Mouse (Mus musculus): ENCODE results near the gene Igf1.

Igf1 gene

DNA sequence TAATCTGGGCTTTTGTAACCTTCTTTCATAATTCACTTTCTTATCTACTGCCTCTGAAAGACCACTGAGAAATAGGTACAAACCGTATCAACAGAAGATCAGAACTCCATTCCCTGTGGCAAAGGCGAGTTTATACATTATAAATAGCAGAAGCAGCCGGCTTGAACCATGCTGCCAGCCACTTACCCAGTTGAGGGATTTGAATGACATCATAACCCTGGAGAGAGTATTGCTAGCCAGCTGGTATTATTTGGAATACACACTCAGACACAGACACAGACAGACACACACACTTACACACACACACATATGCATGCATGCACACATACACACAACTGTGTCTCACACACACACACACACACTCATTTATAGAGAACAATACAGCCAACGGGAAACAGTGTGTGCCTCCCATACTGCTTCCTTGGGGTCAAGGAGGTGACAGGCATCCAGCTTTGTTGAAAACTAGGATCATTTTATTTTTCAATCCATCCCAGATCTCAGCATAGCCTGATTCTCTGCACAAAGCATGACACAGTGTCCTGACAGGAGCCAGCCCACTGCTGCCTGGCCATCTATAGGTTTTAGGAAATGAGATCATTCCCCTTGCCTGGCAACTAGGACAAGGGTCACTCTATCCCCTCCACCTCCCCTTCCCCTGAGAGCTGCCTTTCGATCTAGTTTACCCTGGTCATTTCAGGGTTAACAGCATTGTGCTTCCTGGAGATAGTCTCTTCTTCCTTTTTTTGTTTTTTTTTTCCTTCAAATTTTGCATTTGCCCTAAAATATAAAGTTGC lies at the start of gene Igf1:
Igf1 (plus strand) TSS at position 253 of the 794 bp plus-strand sequence.
- DNase-seq (ENCODE audit: low spot score) = no peak

DNA sequence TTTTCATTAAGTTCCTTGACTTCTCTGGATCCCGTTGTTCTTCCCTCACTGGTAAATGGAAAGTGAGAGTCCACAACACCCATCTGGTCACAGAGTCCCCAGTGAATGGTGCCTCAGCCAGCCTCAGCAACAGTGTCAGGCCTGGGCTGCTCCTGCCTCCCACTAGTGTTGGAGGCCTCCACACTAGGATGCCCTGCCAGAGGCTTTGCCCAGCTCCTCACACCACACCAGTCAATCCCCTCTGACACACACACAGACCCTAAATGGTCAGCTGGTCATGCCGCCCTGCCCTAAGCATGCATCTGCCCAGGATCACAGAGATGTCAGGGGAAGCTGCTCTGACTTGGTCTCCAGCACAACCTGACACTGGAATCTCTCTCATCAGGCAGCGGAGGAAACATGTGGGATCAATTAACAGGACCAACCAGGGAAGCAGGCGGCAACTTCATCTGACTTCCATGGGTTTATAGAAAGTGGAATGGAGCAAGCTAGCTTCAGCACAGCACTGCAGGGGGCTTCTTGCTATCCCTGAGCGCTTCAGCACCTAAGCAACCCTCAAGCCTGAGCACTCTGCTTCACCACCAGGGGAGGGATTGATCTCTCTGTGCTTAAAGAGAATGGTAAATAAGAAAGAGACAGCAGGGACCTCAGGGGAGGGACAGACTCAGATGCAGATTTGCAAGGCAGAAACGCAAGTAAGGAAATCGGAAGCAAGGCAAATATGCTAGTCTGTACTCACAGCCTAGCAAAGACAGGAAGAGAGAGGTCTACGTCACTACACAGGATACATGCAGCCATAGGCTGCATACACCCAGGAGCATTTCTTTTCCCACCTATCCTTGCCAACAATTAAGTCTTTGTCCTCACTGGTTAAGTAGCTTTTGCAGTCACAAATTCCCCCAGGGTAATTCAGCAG lies 45.6 kb upstream of the Igf1 start:
- no peak for DNase-seq (ENCODE audit: low spot score)

DNA sequence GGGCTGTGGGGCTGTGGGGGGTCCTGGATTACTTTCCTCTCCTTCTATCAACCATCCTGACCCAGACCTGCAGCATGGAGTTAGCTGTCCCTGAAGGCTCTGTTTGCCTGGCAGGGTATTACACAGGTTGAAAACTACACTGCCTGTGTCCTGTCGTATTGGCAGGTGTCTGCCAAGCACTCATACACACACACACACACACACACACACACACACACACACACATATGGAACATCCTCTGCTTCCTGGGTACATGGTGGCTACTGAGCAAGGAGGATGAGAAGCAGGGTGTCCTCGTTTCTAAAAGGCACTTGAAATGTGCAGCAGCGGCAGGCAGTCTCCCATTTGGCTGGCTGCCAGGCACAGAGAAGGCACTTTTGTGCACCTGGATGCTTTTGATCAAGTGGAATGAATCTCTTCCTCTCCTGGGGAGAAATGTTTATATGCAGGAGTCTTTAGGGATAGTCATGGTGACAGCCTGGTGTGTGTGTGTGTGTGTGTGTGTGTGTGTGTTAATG lies 44.9 kb upstream of the Igf1 start:
- DNase-seq (ENCODE audit: low spot score) = no peak

DNA sequence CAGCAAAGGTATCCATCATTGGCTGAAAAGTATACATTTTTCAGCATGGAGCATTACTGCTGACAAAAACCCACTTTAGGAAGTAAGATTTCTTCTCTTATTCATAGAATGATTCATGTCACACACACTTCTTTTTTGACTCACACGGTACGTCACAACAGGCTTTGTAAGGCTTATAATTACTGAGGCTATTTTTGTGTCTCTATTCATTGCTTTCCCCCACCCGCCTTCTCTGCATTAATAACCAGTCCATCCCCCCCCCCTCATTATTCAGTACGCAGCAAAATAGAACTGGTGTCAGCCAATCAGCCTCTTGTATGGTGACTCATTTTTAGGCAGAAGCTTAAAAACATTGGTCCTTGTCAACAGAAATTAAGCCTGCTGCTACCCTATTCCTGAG lies 41.2 kb upstream of the Igf1 start:
- no peak for DNase-seq (ENCODE audit: low spot score)

DNA sequence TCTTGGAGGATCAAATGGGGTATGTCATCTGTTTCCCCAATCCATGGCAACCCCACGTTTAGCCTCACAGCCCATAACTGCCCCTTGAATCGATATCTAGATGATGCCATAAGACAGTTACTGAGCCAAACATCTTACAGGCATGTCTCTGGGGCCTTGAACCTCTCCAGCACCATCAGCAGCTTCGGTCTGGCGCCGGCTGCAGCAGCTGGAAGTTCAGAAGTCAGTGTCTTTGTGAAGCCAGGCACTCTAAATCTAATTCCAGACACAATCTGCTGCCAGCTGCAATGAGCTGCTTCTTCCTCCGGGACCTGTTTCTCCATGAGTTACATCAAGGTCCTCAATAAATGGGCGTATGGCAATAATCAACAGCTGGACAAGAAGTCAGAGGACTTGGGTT lies 40.3 kb upstream of the Igf1 start:
- no peak for DNase-seq (ENCODE audit: low spot score)

DNA sequence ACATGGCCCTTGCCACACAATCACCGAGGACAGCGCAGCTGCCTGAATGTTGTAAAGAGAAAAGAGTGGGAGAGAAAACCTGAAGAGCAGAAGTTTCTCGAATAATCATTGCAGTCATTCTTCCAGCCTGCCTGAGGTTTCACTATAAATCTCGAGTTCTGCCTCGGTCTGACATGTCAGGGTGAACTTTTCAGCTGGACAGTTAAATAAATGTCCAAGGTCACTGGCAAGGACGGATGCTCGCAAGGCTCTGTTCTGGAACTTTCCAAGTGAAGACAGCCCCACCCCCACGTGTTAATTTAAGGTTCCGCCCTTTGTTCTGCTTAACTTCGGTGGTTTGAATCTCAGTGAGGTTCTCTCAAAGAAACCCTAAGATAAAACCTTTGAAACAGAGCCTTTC lies 36.2 kb upstream of the Igf1 start:
- DNase-seq (ENCODE audit: low spot score) = no peak

DNA sequence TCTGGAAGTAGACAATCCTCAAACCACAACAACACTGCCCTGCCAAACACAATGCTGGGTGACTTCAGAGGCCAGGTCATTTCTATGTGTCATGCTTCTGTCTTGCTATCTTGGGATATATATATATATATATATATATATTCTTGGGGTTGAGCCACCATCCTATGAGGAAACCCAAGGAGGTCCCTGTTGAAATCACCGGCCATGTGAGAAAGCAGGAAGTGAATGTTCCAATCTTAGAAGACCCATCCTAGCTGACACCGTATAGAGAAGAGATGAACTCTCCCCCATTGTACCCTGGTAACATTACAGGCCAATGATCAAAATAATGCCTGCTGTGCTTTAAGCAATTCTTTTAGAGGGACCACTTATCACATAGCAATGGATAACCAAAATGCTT lies 28.1 kb upstream of the Igf1 start:
- DNase-seq (ENCODE audit: low spot score) = no peak

DNA sequence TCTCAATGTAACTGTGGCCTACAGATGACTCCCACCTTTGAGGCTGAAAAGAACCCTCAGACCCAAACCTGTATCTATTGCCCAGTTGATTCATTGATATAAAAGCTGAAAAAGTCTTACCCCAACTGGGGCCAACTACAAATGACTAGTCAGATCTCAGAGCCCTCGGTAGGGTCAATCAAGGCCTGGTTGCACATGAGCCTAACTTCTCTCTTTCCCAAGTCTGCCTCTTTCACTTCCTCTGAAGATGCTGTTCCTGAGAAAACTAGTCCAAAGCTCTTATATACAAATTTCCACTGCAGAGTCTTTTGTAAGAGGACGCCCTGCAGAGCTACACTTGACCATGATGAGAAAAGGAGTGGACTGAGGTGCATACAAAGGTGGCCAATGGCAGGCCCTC lies 27.4 kb upstream of the Igf1 start:
- DNase-seq (ENCODE audit: low spot score) = no peak

DNA sequence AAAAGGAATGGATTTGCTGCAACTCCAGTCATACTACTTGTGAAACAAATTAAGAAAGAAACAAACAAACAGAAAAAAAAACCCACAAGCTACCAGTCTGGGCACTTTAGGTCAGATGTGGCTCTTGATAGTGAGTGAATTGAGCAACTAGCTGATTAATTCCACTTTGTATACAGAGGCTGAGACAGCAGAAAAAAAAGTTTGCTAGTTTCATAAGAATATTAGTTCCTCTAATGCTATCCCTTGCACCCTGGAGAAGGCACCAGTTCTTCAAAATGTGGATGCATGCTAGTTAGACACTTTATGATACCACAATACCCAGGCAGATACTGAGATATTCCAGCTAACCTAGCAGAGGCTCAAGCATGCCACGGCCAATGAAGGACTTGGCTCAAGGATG lies 26.0 kb upstream of the Igf1 start:
- no peak for DNase-seq (ENCODE audit: low spot score)

DNA sequence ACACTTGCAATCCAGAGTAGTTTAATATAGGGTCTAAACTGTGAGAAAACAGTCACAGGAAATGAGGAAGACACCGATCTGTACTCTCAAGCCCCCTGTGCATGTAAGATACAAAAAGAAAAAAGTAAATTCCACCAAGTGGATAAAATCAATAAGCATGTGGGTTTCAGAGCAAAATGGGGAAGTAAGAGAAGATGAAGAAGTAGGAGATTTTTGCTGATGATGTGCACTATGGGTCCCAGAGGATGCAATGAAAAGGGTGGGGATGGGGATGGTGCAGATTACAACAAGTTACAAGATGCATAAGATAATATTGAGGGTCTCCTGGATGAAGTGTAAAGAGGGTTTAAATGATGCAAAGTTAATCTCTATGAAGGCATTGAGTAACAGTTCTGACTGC lies 18.6 kb upstream of the Igf1 start:
- DNase-seq (ENCODE audit: low spot score) = no peak

DNA sequence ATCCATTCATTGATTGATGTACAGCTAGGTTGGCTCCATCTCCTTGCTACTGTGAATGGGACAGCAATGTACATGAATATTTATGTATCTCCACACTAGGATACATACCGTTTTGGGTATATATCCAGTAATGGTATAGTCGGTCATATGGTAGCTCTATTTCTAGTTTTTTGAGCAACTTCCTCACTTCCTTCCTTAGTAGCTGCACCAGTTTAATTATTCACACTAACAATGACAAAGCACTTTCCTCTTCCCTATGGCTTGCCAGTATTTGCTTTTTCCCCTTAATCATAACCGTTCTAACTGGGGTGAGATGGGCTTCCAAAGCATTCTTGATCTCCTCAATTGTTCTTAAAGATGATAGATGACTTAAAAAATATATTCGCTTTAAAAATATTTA lies 15.6 kb upstream of the Igf1 start:
- DNase-seq (ENCODE audit: low spot score) = no peak

DNA sequence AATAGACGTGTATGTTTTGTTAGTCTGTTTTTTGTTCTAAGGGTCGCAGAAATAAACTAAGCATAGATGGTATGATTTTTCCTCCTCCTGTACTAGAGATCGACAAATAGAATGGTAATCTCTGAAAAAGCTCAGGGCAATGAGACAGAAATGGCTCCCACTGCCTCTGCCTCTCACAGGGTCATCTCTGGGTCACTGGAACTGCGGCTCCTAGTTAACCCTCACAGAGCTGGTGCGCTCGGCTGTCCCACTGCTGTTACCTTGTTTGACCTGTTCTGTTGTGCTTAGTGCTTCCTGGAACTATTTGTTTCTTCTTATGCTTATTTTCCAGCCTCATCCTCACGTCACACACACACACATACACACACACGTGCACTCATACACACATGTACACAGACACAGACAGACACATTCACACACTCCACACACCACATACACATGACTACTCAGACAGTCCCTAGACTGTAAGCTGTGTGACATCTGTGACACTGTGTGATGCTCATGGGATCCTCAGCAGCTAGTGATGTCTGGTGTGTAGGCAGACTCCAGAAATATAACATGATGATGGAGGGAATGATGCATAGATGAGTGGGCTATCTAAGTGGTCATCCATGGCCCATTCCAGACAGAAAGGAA lies 13.0 kb upstream of the Igf1 start:
- DNase-seq (ENCODE audit: low spot score) = no peak

DNA sequence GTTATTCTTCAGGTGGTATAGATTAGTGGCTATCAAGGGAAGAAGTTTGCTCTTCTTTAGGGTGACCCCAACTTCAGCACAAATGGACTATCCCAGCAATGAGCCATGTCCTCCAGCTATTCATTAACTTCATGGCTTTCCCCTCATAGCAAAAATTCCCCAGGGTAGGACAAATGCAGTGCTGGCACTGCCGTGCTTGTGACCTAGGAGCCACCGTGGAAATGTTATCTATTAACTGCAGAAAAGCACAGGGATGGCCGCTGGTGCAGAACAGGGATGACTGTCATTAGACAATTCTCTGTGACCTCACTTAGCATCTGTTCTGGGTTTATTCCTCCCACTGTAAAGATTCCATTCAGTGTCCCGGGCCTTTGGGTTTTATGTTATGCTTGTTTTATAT lies 10.2 kb upstream of the Igf1 start:
- DNase-seq (ENCODE audit: low spot score) = no peak

DNA sequence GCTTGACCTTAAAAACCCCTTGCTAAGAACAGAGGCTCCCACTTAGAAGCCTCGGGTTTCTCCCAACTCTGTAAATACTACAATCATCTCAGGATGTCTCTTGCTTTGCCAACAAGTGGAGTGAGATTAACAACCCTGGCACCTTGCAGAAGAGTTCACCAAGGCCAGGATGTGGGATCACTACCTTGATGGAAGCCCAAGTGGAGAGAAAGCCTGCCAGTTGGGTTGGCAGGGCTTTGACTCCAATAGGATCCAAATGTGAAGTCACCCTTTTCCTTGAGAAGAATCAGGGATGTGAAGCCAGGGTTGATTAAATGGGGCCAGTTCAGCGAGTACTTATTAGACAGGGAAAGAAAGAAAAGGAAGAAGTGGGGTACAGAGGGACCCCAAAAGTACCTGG lies 9.6 kb upstream of the Igf1 start:
- DNase-seq (ENCODE audit: low spot score) = no peak

DNA sequence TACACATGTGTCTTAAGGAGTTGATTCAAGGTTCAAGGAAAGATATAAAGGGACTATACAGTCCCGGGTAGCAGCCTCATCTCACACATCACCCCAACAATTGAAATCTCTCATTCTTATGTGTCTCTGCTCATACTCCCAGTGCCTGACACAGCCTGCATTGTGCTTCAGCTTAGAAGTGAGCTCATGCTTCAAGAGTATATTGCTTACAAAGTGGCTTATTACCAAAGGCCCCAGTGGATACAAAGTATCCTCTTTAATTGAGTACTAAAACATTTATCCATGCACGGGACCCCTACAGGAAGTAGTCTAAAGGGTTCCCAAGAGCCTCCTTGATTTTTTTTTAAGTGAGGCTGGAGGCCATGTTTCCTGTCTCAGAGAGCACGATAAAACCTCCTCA lies 6.6 kb upstream of the Igf1 start:
- no peak for DNase-seq (ENCODE audit: low spot score)

DNA sequence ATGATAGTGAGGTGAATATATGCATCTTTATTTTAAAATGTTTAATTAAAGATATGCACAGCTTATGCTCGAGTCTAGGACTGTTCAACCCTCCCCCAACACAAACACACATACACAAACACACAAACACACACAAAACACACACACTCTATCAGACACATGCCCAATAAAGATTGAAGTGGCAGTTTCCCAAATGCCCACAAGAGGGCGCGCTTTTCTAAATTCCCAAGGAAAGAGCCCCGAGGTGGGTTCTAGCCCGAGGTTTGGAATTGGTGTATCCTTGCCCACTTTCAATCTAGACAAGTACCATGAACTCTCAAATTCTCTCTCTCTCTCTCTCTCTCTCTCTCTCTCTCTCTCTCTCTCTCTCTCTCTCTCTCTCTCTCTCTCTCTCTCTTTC lies 3.7 kb upstream of the Igf1 start:
- no peak for DNase-seq (ENCODE audit: low spot score)

DNA sequence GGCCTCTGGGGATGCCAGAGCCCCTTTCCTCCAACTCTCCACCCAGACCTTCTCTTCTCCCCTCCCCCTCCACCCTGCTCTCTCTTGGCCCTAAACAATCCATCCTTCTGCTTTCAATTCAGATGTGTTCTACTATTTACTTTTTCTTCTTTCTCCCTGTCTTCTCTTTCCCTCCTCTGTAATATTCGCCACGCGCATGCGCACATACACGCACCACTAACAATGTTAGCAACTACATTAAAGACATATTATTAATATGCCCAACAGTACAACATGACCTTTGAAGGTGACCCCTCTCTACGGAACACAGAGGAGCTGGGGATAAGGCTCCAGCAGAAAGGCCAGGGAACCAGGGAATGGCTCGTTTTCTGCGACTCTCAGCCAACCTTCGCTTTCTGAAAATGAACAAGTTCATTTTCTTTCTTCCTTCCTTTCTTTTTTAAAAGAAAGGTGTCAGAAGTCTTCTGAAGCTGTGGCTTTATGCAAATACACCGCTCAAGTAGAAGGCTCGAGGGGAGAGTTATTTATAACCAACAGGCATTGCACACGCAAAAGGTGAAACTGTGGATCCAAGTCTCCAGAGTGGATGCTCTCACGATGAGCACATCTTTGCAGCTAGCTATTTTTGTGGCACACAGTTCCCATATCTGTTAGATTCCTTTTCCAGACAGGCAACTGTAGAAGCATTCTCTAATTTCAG lies 2.5 kb upstream of the Igf1 start:
- DNase-seq (ENCODE audit: low spot score) = no peak

DNA sequence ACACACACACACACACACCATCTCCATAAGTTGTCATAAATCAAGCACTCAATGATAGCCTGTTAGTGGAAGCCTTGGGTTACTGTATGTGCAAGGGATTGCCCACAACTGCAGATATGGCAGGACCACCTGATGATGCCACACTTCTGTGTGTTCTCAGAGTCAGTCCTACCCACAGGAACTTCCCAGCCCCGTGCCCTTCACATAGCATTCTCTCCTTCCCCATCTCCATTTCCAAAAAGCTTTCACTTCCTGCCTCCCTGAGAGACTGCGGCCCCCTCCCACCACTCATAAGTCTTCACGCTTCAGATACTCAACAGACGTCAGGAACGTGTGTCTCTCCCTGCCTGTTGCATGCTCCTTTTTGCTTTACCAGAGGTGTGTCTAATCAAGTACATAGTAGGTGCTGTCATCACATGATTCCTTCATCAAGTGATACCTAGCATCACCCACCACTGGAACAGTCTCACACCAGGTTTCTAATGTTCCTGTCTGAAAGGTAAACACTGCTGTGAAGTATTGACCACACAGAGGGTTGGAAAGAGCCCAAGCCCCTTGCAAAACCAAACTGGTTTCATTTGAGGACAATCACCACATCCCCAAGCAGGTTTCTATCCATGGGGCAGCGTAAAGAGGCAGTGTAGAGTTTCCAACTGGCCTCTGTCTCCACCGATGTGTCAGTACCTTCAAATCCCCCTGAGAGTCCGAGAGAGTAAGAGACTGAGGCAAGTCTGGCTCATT lies 680 bp upstream of the Igf1 start:
- DNase-seq (ENCODE audit: low spot score) = no peak

DNA sequence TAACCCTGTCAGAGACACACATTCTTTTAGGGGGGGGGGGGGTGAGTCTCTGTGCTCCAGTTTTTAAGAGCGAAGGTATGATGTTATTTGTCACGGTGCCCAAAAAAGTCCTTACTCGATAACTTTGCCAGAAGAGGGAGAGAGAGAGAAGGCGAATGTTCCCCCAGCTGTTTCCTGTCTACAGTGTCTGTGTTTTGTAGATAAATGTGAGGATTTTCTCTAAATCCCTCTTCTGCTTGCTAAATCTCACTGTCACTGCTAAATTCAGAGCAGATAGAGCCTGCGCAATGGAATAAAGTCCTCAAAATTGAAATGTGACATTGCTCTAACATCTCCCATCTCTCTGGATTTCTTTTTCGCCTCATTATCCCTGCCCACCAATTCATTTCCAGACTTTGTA lies 874 bp downstream of the Igf1 start:
- no peak for DNase-seq (ENCODE audit: low spot score)

DNA sequence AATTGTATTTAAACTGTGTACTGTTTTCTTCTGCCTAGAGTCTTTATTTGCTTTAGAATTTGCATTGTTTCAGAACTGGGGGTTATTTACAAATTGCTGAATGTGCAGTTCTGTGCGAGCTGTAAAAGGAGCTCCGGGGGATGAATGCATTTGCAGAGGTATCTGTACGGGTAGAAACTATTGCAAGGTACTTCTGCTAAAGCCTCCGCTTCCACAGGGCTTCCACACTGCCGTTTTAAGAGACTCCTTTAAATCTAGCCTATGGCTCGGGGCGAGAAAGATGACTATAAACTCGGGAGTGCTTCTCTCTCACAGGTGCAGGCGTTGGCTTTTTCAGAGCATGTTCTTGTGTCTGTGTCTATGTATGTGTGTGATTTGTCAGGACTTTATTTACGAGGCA lies 1.4 kb downstream of the Igf1 start:
- no peak for DNase-seq (ENCODE audit: low spot score)
